Mouse (Mus musculus): ENCODE data around the gene Krt20.
A peak's percentile ranks its signal among the peaks of the same experiment; 100 is the strongest.

Gene Krt20

DNA sequence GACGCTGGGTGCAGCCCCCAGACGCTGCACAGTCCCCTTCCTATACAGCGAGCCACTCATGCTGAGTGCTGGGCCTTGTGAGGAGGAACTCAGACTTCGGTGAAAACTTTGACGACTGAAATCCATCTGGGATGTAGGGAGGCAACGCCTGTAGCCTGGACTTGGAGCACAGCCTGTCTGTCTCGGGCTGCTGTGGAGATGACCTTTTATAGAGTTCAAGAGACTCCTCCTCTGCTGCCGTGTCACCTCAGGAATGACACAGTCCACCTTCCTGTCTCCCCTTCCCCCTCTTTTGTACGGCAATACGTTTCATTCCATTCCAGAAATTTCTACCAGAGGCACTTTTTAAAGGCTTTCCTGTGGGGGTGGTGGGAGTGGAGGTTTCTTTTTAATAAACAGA, at the start of gene Krt20:
Gene Krt20 (minus strand): TSS at position 179 of the 400 bp plus-strand sequence.
- no peak for DNase-seq

DNA sequence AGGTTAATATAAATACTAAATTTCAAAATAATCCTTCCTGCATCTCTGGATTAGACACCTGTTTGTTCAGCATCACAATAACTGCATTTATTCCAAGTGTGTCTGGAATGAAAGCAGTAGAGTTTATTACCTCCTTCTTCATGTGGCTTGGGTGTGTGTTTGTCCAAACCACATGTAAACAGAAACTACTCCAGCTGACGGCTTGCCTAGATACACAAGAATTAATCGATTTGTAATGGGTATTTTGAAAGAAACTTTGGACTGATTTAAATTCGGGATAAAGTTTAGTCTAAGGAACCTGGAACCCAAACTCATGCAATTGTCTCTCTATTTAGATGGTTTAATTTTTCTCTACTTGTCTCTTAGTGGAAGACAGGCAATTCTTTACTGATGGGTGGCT, 37.0 kb upstream of the Krt20 start:
- no peak for DNase-seq

DNA sequence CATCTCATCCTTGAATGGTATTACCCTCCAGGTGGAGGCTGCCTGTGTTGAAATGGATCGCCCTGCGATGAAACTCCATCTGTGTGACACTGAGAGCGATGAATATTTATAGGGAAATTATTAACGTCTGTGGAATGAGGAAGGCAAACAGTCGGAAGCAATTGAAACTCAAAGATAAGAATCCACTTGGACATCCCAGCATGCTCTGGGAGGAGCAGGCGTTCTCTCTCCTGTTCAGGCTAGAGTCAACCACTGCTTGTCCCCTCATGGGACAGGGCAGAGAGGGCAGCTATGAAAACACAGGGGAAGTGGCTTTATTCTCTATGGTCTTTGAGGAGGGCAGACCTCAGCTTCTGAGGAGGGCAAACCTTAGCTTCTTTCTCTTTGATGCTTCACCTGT, 35.5 kb upstream of the Krt20 start:
- DNase-seq = no peak

DNA sequence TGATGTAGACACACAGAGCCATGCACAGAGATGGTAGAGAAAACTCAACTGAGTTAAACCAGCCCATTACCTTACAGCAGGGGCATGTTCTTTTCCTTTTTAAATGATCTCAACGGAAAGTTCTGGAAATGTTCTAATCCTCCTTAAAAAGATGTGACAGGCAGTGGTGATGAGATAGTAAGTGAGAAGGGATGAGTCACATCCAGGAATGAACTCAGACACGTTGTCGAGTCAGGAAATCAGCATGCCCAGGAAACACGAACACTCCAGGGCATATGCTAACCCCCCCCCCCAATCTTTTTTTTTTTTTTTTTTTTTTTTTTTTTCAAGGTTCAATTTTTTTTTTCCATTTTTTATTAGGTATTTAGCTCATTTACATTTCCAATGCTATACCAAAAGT, 34.5 kb upstream of the Krt20 start:
- DNase-seq = no peak

DNA sequence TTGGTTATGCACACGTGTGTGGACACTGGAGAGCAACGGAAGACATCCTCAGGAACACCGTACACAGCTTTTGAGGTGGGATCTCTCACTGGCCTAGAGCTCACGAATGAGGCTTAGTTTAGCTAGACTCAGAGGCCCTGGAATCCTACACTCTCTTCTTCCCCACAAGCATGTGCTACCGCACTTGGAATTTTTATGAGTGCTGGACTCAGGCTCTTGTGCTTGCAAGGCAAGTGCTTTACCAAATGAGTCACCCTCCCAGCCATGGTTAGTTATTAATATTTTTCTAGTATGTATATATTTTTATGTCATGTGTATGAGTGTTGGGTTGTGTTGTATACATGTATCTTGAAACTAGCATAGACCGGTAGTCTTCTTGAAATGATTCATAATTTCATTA, 34.0 kb upstream of the Krt20 start:
- DNase-seq = no peak

DNA sequence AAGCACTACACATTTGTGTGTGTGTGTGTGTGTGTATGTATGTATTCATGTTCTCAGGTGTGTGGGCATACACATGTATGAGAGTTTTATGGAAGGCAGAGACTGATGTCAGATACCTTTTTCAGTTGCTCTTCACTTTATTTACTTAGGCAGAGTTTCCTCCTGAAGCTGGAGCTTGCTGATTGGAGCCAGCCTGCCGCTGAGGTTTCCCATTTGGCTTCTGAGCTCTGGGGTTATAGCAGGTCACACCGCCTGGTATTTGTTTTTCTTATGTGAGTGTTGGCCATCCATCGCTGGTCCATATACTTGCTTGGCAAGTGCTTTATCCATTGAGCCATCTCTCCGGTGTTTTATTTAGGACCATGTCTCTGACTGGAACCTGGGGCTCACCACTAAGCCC, 31.3 kb upstream of the Krt20 start:
- DNase-seq = no peak

DNA sequence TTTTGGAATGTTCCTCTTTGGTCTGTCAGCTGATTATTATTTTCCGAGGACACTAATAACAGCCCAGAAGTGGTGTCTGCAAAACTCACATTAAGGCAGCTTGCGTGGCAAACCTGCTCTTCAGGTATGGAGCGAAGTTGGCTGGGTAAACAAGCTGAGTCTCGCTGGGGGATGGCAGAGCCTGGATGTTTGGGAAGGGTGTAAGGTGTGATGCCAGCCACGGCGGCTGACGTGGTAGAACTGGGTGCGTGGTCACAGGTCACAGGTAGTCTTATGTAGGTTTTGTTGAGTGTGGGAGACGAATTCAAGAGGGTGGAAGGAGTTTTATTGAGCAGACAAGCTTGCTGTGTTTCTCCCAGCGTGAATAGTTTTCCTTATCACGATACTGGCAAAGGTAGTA, 30.6 kb upstream of the Krt20 start:
- DNase-seq = no peak

DNA sequence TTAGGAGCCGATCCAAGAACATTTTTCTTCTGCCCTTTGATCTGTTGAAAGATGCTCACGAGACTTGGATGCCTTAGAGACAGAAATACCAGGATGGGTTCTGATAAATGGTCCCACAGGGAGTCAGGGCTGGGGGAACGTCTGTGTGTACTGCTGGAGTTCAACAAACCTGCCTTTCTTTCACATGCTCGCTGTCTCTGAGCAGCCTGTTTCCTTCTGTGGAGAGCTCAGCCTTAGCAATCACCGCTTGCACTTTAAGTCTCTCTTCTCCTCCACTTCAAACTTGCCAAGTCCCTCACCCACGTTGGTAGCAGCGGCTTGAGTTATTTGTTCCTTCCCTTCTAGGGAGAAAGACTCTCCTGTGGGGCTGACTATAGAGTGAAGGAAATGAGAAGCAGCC, 28.4 kb upstream of the Krt20 start:
- no peak for DNase-seq

DNA sequence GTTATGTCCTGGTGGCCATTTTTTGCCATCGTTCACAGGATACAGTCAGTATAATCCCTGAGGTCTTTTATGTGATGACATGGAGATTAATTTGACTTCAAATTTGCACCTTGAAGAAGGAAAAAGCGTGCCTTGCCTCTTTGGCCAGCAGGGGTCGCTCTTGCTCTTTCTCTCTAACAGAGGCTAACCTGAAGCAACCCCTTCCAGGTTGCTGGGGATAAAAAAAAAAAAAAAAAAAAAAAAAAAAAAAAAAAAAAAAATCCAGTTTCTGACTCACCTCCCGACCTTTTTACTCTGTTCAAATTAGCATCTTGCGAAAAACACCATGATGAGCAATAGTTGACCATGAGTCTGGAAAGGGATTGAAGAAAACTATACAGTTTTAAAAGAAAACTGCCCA, 26.9 kb upstream of the Krt20 start:
- peak; percentile 82 to 90 for DNase-seq

DNA sequence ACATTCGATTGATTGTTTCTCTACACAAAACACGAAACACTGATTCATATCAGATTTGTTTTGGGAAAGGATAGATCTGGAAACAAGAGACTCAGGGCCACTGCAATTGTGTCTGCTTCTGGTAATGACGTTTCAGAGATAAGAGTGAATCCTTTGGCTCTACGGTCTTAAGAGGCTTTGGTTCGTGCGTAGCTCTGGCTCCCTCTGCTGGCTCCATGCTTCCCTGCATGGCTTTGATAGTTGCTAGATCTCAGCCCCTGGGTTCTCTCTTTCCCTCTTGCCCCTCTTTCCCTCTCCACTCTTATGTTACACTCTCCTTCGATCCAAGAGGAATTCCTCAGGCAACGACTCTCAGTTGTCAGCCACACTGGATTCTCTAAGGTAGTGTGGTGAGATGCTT, 25.2 kb upstream of the Krt20 start:
- DNase-seq = peak; percentile 60 to 84

DNA sequence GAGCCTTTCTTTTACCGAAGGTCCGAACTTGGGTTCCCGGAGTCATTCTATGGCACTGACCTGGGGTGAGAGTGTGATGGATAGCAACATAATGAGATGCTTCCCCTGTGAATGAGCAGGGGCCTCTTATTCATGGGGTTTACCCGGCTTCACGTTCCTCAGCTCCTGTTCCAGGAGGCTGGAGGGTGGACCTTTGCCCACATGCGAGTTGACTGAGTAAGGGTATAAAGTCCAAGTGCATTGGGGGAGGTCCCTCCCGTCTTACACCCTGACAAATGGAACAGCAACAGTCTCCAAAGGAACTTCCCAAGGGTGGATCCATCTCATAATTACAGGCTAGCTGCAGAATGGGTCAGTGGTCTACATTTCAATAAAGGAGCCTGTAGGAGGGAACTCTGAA, 23.8 kb upstream of the Krt20 start:
- peak; percentile 82 to 91 for DNase-seq

DNA sequence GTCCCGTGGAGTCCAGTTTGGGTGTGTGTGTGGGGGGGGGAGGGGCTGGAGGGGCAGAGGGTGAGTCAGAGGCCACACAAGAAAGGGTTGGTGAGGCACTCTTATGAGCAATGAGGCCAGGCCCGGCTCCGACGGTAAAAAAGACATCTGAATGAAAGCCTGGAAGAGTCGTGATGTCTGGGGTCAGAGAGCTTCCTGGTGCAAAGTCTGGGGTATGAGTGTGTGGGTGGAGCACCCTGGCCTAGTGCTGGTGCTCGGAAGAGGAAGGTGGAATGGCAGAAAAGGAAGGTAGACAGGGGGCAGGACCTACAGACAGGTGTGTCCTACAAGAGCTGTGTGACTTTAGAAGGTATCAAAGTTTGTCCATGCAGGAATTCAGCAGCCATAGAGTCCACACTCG, 20.9 kb upstream of the Krt20 start:
- DNase-seq = peak in 1 of 2 experiments; percentile 48

DNA sequence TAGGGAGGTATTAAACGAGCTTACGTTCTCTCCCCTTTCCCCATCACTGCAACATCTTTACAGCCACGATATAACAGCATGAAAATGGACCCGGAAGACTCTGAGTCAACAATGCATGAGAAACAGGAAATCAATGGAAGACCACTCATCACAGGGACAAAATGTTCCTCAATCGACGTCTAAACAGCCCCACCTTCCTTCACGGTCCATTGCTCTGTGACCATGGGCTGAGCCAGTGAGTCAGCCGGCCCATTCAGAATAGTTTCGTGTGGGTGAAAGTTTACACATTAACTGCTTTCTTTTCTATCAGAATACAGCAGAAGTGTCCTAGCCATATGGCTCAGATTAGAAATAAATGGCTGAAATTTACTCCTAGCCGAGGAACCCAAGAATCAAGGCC, 16.8 kb upstream of the Krt20 start:
- DNase-seq = peak; percentile 52 to 81

DNA sequence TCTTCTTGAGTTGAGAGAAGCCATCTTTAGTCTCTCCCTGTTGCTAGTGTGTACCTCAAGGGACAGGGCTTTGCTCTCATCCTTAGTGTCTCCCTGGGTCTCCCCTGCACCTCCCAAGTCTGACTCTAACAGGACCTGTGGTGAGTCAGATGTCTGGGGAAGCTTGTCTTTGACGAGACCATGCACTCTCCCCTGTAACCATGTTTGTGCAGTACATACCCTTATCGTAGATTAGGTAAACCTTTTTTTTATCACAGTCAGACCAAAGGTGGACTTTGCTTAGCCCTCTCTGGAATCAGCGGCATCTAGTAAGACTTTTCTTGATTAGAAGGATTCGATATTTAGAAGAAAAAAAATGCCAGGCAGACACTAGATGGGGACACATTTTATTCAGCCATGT, 16.1 kb upstream of the Krt20 start:
- no peak for DNase-seq

DNA sequence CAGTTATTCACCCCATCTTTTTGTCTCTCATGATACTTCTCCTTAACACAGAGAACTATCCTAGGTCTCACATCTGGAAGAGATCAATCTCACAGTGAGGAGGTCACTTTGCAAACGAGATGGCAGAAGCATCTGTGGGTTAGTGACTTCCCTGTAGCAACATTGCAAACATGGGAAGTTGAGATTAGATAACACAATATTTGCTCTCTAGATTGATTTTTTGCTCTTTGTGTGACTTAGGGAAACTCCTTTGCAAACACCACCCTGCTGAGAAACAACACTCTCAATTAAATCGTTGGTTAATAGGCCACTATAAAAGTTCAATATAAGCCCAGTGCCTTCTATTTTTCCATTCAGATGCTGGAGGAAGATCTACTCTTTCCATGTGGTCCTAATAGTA, 10.8 kb upstream of the Krt20 start:
- no peak for DNase-seq

DNA sequence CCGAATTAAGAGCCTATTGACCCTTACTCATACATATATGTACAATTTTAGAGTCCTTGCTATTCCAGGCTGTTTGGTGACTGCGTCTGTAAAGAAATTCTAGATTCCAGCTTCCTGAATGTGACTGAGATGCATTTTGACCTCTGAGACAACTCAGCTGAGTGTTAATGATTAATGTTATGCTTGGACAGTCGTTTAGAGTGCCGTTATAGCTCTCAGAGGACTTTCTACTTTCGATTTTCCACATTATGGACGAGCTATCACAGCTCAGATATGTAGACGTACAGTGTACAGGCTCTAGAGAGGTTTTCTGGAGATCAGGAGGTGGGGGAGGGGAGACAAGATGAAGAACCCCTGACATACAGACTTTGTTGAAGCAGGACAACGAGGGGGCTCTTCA, 3.3 kb upstream of the Krt20 start:
- DNase-seq = no peak

DNA sequence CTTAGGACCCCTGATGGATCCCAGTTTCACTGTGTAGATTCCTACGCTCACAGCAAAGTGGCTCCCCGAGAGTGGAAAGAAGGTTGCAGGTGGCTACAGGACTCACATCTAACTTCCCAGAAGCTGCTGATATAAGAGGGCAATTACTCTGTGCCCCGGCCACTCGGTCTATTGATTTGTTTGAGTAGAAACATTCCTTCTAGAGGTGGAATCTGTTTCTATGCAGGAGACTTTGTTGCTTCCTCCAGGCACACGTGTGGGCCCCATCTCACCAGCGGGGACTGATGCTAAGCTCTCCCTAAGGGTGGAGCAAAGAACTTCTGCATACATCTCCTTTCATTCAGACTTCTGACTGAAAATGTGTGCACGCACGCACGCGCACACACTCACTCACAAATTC, 1.5 kb upstream of the Krt20 start:
- DNase-seq = no peak

DNA sequence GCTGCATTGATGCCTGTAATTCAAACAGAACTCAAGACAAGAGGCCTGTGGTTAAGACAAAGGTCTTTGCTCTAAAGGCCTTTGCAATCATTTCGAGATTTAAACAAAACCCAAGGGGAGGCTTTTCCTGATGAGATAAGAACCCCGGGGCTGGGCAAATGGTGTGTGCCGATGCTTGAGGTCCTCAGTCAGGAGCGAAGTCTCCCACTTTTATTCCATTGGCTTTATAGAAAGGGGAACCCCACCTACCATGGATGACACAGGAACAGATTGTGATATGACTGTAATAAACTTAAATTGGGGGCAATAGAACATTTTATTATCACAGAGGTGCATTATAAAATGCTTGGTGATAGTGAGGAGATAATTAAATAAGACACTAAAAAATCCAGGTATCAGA, 1.3 kb downstream of the Krt20 start:
- no peak for DNase-seq

DNA sequence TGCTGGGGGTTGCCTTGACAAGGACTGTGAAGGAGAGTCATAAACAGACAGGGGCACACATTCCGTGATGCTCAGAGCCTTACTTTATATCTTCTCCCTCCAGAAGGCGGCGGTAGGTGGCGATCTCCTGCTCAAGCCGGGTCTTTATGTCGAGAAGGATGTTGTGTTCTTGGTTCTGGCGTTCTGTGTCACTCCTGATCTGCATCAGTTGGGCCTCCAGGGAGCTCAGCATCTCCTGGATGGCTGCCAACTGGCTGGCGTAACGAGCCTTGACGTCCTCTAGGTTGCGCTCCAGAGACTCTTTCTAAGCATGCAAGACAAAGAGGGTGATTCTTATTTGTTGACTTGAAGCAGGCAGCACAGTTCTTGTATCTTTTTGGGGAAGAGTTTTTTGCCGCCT, 7.3 kb downstream of the Krt20 start:
- peak; percentile 63 to 67 for DNase-seq

DNA sequence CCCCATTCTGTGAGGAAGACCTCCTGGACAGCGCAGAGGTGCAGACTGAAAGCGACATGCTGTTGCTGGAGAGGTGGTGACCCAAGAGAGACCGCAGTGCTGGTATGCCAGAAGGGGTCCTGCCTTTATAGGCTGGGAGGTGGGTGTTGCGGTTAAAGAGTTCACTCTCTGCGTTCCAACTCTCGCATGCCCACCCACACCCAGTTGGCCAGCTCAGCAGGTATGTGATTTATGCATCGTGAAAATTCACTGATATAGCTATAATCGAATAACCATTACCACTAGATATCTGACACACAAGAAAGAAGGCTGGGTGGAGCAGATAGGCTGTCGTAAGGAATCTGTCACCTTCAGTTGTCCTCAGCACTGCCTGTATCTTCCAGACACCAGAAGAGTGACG, 15.8 kb downstream of the Krt20 start, which contains the start of gene Krt12:
Gene Krt12 (minus strand): TSS at position 101 of the 400 bp plus-strand sequence.
- no peak for DNase-seq

DNA sequence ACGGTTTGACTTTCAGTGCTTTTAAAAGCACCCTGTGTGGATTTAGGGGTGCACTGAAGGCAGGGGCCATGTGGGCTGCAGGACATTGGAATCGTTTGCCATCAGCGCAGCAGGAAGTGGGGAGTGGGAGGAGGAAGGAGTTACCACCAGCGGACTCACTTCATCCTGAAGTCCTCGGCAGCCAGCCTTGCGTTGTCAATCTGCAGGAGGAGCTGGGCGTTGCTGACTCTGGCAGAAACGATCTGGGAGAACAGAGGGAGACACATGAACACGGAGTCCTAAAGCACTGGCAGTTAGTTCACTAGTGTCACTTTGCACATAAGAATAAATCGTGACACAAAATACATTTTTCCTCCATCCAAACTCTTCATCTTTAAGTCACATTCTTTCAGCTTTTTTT, 17.4 kb downstream of the Krt20 start:
- DNase-seq = no peak

DNA sequence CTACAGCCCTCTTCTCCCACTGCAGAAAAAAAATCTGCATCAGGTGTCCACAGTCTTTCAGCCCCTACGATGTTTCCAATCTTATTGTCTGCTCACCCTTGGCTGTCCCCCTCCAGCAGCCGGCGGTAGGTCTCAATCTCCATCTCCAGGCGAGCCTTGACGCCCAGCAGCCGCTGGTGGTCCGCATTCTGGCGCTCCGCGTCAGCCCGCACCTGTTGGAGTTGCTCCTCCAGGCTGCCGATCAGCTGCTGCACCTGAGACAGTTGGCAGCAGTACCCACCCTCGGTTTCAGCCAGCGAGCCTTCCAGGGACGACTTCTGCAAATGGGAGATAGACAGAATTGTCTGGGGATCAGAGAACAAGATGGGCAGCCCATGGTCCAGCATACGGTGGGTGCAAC, 20.1 kb downstream of the Krt20 start:
- no peak for DNase-seq

DNA sequence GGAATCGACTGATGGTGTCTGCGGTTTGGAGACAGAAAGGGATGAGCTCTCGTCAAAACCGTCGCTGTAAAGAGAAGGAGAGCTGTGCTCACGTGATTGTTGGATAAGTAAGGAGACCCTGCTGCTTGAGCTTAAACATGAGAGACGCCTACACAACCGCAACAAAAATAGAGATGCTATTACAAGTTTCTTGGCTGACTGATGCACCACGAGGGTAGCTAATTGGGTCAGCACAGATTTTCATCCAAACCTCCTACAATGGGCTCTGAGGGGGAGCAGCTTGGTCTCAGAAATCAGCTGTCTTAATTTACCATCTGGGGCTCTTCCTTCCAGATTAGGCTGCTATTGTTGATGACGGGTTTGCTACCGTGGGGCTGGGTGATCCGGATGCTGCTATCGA, 21.0 kb downstream of the Krt20 start:
- no peak for DNase-seq

DNA sequence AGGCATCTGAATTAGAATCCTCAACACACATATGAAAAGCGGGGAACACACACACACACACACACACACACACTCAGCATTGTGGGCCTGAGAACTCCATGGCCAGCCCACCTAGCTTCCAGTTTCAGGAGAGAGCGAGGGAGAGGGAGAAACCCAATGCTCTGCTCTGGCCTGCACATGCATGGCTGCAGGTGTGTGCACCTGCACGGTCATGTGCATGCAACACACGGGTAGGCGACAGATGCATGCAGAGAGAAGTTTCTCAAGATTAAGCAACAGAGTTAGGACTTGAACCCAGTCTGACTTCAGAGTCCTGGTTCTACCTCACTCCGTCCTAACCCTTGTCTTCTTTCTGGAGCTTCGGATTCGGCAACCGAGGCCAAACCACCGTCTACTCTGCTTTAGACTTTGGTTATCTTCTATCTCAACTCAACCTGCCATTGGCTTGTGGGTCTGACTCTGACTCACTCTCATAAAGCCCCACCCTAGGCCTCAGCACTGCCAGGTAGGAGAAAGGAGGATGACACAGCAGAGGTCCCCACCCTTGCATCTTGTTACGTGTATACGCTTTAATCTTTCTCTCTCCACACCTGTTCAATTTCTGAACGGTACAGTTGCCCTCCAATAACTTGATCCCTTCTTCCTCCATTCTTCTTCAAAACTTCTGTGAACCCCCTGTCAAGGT, 23.3 kb downstream of the Krt20 start:
- no peak for DNase-seq

DNA sequence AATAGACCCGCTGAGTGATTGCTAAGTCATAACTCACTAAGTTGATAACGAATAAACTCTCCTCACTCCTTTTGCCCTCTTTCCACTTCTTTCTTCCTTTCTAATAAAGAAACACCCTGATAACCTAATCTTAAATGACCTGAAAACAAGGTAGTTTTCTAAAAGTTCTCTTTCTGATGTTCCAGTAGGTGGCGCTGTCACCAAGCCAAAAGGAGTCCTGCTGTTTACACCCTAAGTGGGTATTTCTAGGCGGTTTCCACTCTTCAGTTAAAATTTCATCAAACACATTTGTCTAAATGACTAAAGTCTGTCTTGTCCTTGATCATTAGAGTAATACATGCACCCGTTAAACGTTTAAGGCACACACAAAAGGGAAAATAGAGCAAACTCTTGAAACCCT, 24.7 kb downstream of the Krt20 start:
- peak; percentile 60 to 66 for DNase-seq

DNA sequence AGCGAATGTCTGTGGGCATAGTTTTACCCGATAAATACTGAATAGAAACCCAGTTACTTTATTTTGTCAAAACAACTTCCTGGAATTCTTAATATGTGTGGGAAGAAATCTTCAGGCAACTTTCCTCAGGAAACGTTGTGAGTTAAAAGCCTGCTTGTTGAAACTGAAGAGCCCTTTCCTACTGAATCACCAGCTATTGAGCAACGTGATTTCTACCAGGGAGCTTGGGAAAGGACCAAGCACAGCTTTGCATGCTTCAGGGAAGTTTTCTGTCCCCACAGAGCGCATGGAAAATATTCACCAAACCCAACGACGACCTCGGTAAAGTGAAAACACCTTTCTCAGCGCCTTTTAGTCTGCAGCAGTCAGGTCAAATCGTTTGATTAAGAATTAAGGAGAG, 31.8 kb downstream of the Krt20 start:
- DNase-seq = no peak
